Mouse (Mus musculus) midbrain, embryonic 16.5 days (tissue): ENCODE data around the gene Trpv2. TPM values are rescaled to one million over a fixed set of nuclear protein-coding genes. Genes with fewer than 3 reads are reported as not detected.

Experiments
- ATAC-seq: fragments of 200-750 bp; cut with Nextera tagmentation; 2 replicates; pipeline ENCODE4 v1.8.0; 2017; ENCODE audit warnings: moderate TSS enrichment
- H3K27ac ChIP-seq: fragments of 300-500 bp; sonication (generic); 2 replicates; pipeline ENCODE4 v1.5.1; 2014; ENCODE audit warnings: mild to moderate bottlenecking, low read length, mixed read lengths
- H3K27me3 ChIP-seq: fragments of 300-500 bp; sonication (generic); 2 replicates; pipeline ENCODE4 v1.6.1; 2014; ENCODE audit warnings: low read depth, low read length, mixed read lengths; ENCODE audit not compliant: control insufficient read depth, insufficient read depth
- H3K36me3 ChIP-seq: fragments of 300-500 bp; sonication (generic); 2 replicates; pipeline ENCODE4 v1.6.1; 2014; ENCODE audit warnings: mild to moderate bottlenecking, low read length, moderate library complexity, mixed read lengths; ENCODE audit not compliant: control insufficient read depth, insufficient read depth
- H3K4me1 ChIP-seq: fragments of 300-500 bp; sonication (generic); 2 replicates; pipeline ENCODE4 v1.6.1; 2014; ENCODE audit warnings: mild to moderate bottlenecking, low read length, mixed read lengths; ENCODE audit not compliant: control insufficient read depth, insufficient read depth
- H3K4me2 ChIP-seq: fragments of 300-500 bp; sonication (generic); 2 replicates; pipeline ENCODE4 v1.6.1; 2014; ENCODE audit warnings: mild to moderate bottlenecking, low read length, mixed read lengths
- H3K4me3 ChIP-seq: fragments of 300-500 bp; sonication (generic); 2 replicates; pipeline ENCODE4 v1.5.1; 2014; ENCODE audit warnings: low read depth, mild to moderate bottlenecking, low read length, moderate library complexity, mixed read lengths
- H3K9ac ChIP-seq: fragments of 300-500 bp; sonication (generic); 2 replicates; pipeline ENCODE4 v1.6.1; 2014; ENCODE audit warnings: low read depth, low read length, mixed read lengths
- H3K9me3 ChIP-seq: fragments of 300-500 bp; sonication (generic); replicated peaks from 2 replicates; pipeline ENCODE4 v1.6.1; 2014; ENCODE audit warnings: mild to moderate bottlenecking, low read length, mixed read lengths; ENCODE audit not compliant: control insufficient read depth, poor library complexity, severe bottlenecking
- WGBS: fragments of 180-500 bp; shearing (Covaris S2); extraction: QIAGEN DNeasy Blood & Tissue Kit; methylation state at CpG from one replicate; pipeline ENCODE4 v1.1.7; 2014; 5-methylcytosine and 5-hydroxymethylcytosine counted together
- polyA plus RNA-seq: library from polyadenylated mRNA; unstranded; fragments of >200 nt; fragmentation: Nextera tagmentation; extraction: Ambion mirVana; gene quantifications from 2 replicates; pipeline ENCODE4 v1.2.1, GENCODE M21; 2015

Trpv2 gene
- polyA plus RNA-seq, 1 experiment from 2014 or later: 43.7 TPM

DNA sequence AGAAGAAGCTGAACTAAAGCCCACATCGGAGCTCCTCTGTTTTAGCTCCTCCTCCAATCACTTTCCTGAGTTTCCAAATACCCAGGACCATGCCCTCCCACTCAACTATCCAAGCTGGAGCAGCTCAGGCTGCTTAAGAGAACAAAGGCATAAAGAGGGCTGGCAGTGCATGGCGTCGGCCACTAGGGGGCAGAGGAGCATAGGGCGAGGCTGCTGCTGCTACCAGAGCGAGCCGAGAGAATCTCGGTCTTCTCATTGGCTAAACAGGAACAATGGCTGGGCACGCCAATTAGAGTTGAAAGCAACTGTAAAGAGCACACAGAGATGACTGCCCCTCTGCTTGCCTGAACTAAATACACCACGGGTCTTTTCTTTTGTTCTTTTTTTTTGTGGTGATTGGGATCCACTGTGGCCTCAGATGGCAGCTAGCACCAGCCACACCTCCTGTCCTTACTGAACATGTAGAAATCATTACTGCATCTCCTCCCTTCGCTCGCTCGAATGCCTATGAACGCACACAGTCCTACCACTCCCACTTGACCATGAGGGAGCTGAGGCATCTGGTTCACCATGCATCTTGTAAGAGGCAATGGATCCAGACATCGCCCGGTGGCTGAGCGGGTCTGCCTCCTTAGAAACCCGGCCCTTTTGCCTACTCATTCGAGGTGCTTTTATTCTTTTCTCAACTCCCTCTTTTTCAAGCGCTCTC is 39.5 kb downstream of the Trpv2 start:
- Histone ChIP-seq H3K4me2 (peak overlapping the region; percentile 52), H3K4me3 (peak overlapping the region; percentile 21), H3K27ac (peak overlapping the region; percentile 90), H3K9me3 (no peaks in the 10 kb centered on the region), H3K27me3 (no peaks in the 10 kb centered on the region), H3K36me3 (0 out of 2 replicates have a peak, but pooled peaks cover 2% of the 10 kb centered on the region), H3K4me1 (peaks cover 23% of the 10 kb centered on the region), H3K9ac (peak overlapping the region; percentile 60)
- ATAC-seq: peak; percentile 96
- WGBS: 2% methylated on average over 19 of the region's 19 CpGs

DNA sequence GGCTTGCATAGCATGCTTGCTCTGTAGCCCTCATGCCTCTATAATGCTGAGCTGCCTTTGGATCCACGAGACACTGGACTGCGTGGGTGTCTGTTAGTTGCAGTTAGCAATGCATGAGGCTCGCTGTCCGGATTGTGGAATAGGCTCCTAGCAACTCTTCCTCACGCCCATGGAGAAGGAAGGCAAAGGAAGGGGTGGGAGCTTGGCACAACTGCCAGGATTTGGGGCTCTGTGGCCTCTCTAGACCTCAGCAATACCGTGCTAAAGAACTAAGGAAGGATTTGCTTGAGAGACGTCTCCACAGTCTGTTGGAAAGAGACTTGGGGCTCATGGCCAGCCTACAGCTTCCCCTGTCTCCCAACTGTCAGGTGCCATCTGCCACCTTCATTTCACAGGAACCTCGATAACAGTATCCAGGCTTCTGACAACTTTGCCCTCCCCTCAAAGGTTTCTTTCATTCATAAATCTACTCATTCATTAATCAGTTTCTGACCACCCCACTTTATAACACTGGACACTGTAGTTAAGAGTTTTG is 40.7 kb downstream of the Trpv2 start:
- Histone ChIP-seq H3K27me3 (no peaks in the 10 kb centered on the region), H3K4me2 (no peak overlapping the region), H3K4me3 (no peak overlapping the region), H3K9ac (peak overlapping the region; percentile 47), H3K9me3 (no peaks in the 10 kb centered on the region), H3K36me3 (0 out of 2 replicates have a peak, but pooled peaks cover 2% of the 10 kb centered on the region), H3K27ac (peak overlapping the region; percentile 90), H3K4me1 (peaks cover 23% of the 10 kb centered on the region)
- WGBS: 74% methylated on average over 8 of the region's 8 CpGs
- no peak for ATAC-seq

DNA sequence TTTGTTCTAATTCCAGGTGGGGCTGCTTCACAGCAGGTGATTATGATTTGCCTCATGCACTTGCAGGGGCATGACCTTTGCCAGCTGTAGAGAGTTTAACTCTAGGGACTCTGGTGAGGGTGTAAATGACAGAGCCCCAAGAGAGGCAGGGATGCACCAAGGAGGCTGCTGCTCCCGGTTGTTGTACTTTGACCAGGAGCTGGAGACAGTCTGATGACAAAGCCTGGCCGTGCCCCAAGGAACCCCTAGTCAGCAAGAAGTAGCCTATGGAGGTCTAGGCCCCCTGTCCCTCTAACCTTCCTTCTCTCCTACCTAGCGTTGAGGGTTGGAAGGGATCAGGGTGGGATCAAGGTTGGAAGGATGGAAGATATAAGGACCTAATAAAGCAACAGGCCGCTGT is 41.2 kb downstream of the Trpv2 start:
- no peak overlapping the region; the same call in 1 of the 2 replicates for H3K27ac ChIP-seq
- WGBS: 93% methylated on average over 4 of the region's 4 CpGs
- H3K4me2 ChIP-seq: no peak overlapping the region
- H3K36me3 ChIP-seq: 0 out of 2 replicates have a peak, but pooled peaks cover 2% of the 10 kb centered on the region
- H3K4me1 ChIP-seq: peaks cover 23% of the 10 kb centered on the region
- no peak overlapping the region for H3K9ac ChIP-seq
- H3K27me3 ChIP-seq: no peaks in the 10 kb centered on the region
- H3K4me3 ChIP-seq: no peak overlapping the region
- H3K9me3 ChIP-seq: no peaks in the 10 kb centered on the region
- no peak for ATAC-seq

DNA sequence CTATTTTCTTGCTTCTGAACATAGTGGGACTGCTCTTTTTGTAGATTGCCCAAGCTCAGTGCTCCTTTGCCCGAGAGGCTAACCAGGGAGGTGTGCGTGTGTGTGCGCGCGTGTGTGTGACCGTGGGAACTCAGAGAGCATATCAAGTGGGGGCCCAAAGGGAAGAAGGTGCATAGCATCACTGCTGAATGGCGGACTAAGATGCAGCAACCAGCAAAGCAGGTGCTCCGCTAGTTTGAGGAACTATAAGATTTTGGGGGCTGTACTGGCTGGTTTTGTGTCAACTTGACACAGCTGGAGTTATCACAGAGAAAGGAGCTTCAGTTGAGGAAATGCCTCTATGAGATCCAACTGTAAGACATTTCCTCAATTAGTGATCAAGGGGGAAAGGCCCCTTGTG is 46.8 kb downstream of the Trpv2 start:
- Histone ChIP-seq H3K9ac (no peak overlapping the region), H3K9me3 (no peaks in the 10 kb centered on the region), H3K36me3 (0 out of 2 replicates have a peak, but pooled peaks cover 2% of the 10 kb centered on the region), H3K27ac (no peak overlapping the region), H3K4me3 (no peak overlapping the region), H3K4me2 (no peak overlapping the region), H3K27me3 (no peaks in the 10 kb centered on the region), H3K4me1 (0 out of 2 replicates have a peak, but pooled peaks cover 3% of the 10 kb centered on the region)
- ATAC-seq: no peak
- 96% methylated on average over 8 of the region's 8 CpGs for WGBS

DNA sequence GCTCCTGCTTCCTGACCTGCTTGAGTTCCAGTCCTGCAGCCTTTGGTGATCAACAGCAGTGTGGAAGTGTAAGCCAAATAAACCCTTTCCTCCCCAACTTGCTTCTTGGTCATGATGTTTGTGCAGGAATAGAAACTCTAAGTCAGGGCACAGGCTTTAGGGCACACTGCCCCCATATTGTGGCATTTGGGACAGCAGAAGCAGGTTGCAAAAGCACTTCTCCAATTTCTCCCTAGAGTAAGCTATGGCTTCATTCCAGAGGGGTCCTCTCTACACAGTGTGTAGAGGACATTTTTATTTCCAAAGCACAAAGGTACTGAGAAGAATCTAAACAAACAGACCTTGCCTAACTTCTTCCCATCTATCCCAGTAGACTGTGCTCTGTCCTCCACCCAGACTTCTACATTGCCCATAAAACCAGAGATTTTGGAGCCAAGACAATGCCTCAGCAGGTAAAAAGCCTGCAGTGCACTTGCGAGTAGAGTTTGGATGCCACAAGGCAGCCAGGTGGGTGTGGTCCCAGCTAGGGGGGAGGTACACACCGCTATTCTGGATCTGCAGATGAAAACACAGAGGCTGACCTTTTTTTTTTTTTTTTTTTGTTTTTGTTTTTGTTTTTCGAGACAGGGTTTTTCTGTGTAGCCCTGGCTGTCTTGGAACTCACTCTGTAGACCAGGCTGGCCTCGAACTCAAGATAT is 47.4 kb downstream of the Trpv2 start:
- ATAC-seq: no peak
- no peak overlapping the region for H3K4me3 ChIP-seq
- no peak overlapping the region for H3K9ac ChIP-seq
- H3K27me3 ChIP-seq: no peaks in the 10 kb centered on the region
- no peak overlapping the region for H3K27ac ChIP-seq
- 0 out of 2 replicates have a peak, but pooled peaks cover 3% of the 10 kb centered on the region for H3K4me1 ChIP-seq
- H3K9me3 ChIP-seq: no peaks in the 10 kb centered on the region
- H3K4me2 ChIP-seq: no peak overlapping the region
- 0 out of 2 replicates have a peak, but pooled peaks cover 2% of the 10 kb centered on the region for H3K36me3 ChIP-seq
- 90% methylated on average over 4 of the region's 4 CpGs for WGBS

DNA sequence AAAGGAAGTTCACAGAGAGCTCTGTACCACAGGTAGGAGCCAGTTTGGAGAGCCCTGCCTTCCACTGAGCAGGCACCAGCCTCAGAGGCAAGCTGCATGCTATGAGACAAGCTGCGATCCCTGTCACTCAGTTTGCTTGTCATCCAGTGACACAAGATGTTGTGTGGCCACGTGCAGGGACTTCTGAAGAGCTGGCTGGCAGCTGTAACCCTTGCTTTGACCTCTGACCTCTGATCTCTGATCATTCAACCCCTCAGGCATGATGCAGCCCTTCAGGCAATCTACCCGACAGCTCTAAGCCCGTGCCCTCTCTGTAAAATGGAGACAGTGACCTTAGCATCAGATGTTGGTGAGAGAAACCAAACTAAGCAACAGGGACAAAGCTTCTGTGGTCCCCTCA is 48.6 kb downstream of the Trpv2 start:
- H3K9me3 ChIP-seq: no peaks in the 10 kb centered on the region
- WGBS: 35% methylated on average over 4 of the region's 4 CpGs
- ATAC-seq: no peak

DNA sequence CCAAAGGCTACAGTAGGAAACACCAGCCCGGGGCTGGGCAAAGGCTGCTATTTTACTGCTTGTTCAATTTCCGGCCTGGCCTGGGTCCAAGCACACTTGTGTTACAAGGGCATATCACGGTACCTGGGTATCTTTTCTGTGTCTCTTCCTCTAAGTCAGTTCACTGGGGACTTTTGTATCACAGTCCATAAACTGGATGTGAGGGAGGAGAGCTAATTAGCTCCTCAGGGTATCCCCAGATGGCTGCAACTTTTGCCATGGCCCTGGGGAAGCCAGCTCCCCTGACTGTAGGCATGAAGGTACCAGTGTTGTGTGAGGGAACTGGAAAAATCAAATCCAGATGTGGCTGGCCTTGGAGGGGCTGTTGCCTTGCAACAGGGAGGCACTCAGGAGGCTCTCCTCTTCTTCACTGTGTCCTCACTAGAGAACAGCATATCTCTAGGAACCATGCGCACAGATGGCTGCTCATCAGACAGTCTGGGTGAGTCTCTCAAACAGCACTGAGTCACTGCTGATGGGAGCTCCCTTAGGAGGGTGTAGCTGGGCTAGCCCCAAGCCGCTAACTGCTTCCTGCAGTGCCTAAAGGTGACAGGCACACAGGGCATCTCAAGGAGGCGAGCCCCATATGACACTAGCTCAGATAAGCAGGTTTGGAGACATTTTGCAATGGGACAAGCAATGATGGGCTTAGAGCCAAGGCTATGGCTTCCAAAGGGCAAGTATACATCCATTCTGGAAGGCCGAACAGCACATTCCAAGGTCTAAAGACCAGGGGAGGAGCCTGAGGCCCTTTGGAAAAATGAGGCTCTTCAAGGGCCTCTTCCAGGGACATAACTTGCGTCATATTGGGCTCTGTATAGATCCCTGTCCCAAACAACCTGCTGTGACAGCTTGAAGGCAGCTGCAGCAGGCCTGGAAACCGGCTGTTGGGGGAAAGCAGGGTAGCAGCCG is 50.3 kb downstream of the Trpv2 start:
- Histone ChIP-seq H3K36me3 (no peaks in the 10 kb centered on the region), H3K27me3 (no peaks in the 10 kb centered on the region), H3K4me1 (peaks cover 11% of the 10 kb centered on the region), H3K4me3 (no peak overlapping the region), H3K4me2 (no peak overlapping the region), H3K9me3 (no peaks in the 10 kb centered on the region), H3K9ac (0 out of 2 replicates have a peak overlapping the region, but pooled peaks have one; percentile 30), H3K27ac (peak overlapping the region; percentile 68)
- no peak for ATAC-seq
- WGBS: 58% methylated on average over 10 of the region's 10 CpGs

More for the DNA sequence above, 48.6 kb downstream of the Trpv2 start:
- H3K4me3 ChIP-seq: no peak overlapping the region
- no peak overlapping the region for H3K4me2 ChIP-seq
- no peak overlapping the region for H3K27ac ChIP-seq
- no peaks in the 10 kb centered on the region for H3K36me3 ChIP-seq
- no peak overlapping the region for H3K9ac ChIP-seq
- H3K27me3 ChIP-seq: no peaks in the 10 kb centered on the region
- 0 out of 2 replicates have a peak, but pooled peaks cover 3% of the 10 kb centered on the region for H3K4me1 ChIP-seq
